Mouse (Mus musculus) limb, embryonic 14.5 days (tissue): Measurements from ENCODE around the gene Fam117a. TPM values are rescaled to one million over a fixed set of nuclear protein-coding genes. Genes with fewer than 3 reads are reported as not detected.
A peak's percentile ranks its signal among the peaks of the same experiment; 100 is the strongest.

Experiments
- ATAC-seq: fragments of 200-750 bp; cut with Nextera tagmentation; 2 replicates; pipeline ENCODE4 v1.8.0; 2017; ENCODE audit warnings: low read depth, moderate number of reproducible peaks, moderate TSS enrichment; ENCODE audit not compliant: low FRiP score
- DNase-seq: peaks from one replicate; pipeline ENCODE4 v3.0.0-alpha.2; 2015; ENCODE audit warnings: low spot score
- H3K27ac ChIP-seq: fragments of 300-500 bp; sonication (generic); replicated peaks from 2 replicates; pipeline ENCODE4 v1.5.1; 2014; ENCODE audit warnings: low read depth, mild to moderate bottlenecking, low read length, moderate library complexity, mixed read lengths
- H3K27me3 ChIP-seq: fragments of 300-500 bp; sonication (generic); 2 replicates; pipeline ENCODE4 v1.6.1; 2014; ENCODE audit warnings: low read length, mixed read lengths; ENCODE audit not compliant: control insufficient read depth, insufficient read depth
- H3K36me3 ChIP-seq: fragments of 300-500 bp; sonication (generic); 2 replicates; pipeline ENCODE4 v1.6.1; 2014; ENCODE audit warnings: mild to moderate bottlenecking, low read length, moderate library complexity, mixed read lengths; ENCODE audit not compliant: control insufficient read depth, insufficient read depth
- H3K4me1 ChIP-seq: fragments of 300-500 bp; sonication (generic); 2 replicates; pipeline ENCODE4 v1.6.1; 2014; ENCODE audit warnings: antibody characterized with exemption, low read length, mixed read lengths; ENCODE audit not compliant: control insufficient read depth, insufficient read depth
- H3K4me2 ChIP-seq: fragments of 300-500 bp; sonication (generic); replicated peaks from 2 replicates; pipeline ENCODE4 v1.6.1; 2014; ENCODE audit warnings: low read depth, mild to moderate bottlenecking, low read length, moderate library complexity; ENCODE audit not compliant: severe bottlenecking
- H3K4me3 ChIP-seq: fragments of 300-500 bp; sonication (generic); replicated peaks from 2 replicates; pipeline ENCODE4 v1.5.1; 2014; ENCODE audit warnings: low read length
- H3K9ac ChIP-seq: fragments of 300-500 bp; sonication (generic); 2 replicates; pipeline ENCODE4 v1.6.1; 2014; ENCODE audit warnings: mild to moderate bottlenecking, low read depth, low read length, moderate library complexity; ENCODE audit not compliant: severe bottlenecking
- H3K9me3 ChIP-seq: fragments of 300-500 bp; sonication (generic); 2 replicates; pipeline ENCODE4 v1.6.1; 2016; ENCODE audit warnings: low read length; ENCODE audit not compliant: control insufficient read depth
- POLR2A ChIP-seq: fragments of 200-500 bp; IDR thresholded peaks from 2 replicates; pipeline ENCODE4 v1.8.0; 2012; ENCODE audit warnings: inconsistent platforms, mild to moderate bottlenecking, moderate library complexity, borderline replicate concordance; ENCODE audit not compliant: insufficient read depth, insufficient read length; ENCODE audit errors: extremely low read depth
- WGBS: fragments of 180-500 bp; shearing (Covaris S2); extraction: QIAGEN DNeasy Blood & Tissue Kit; methylation state at CpG from one replicate; pipeline ENCODE4 v1.1.7; 2014; 5-methylcytosine and 5-hydroxymethylcytosine counted together
- polyA plus RNA-seq, 2 experiments: library from polyadenylated mRNA; depleted of rRNA in 1 of 2; stranded (reverse) in 1 of 2; unstranded in 1 of 2; fragments of >200 nt; fragmentation: Nextera tagmentation in 1 of 2; extraction: Ambion mirVana in 1 of 2; gene quantifications; 2 replicates each; pipeline versions ENCODE4 v1.2.1 to v1.2.3; 2012 to 2014

The Fam117a gene
- polyA plus RNA-seq (2012; rRNA removed) (48.3 and 59.6 TPM in 2 replicates), polyA plus RNA-seq (2014; fragmentation: Nextera tagmentation; extraction: Ambion mirVana) (19.3 and 22.1 TPM in 2 replicates)

- H3K9ac ChIP-seq: peak within 1 kb of the TSS; percentile 78
- peak; percentile 99 for ATAC-seq
- peak within 1 kb of the TSS; percentile 96 for H3K4me3 ChIP-seq
- peak within 1 kb of the TSS; percentile 74 for H3K4me2 ChIP-seq
- no peaks in the 10 kb centered on the region for H3K9me3 ChIP-seq
- peak; percentile 48; the same call in 1 of the 2 replicates for TF ChIP-seq POLR2A
- H3K27me3 ChIP-seq: no peaks in the 10 kb centered on the region
- H3K27ac ChIP-seq: peak within 1 kb of the TSS; percentile 50; the same call in 1 of the 2 replicates
- 1% methylated on average over 11 of the region's 27 CpGs for WGBS
- DNase-seq: peak; percentile 97
- no peaks in the 10 kb centered on the region for H3K36me3 ChIP-seq
- peaks cover 38% of the 10 kb centered on the region for H3K4me1 ChIP-seq
Measured at GRCm38 (mm10) chr11:95336568-95337128, at the start of gene Fam117a. Fam117a (plus strand) TSS chr11:95337018.

GRCm38 (mm10) chr11:95291998-95292397 is 44.8 kb upstream of the Fam117a start:
- H3K9me3 ChIP-seq: no peaks in the 10 kb centered on the region
- H3K4me2 ChIP-seq: no peak overlapping the region
- DNase-seq: no peak
- no peak overlapping the region for H3K9ac ChIP-seq
- no peaks in the 10 kb centered on the region for H3K4me1 ChIP-seq
- no peak overlapping the region for H3K27ac ChIP-seq
- H3K36me3 ChIP-seq: peaks cover 76% of the 10 kb centered on the region
- no peaks in the 10 kb centered on the region for H3K27me3 ChIP-seq
- WGBS: 79% methylated on average over 4 of the region's 4 CpGs
- H3K4me3 ChIP-seq: no peak overlapping the region
- no peak for TF ChIP-seq POLR2A
- no peak for ATAC-seq

GRCm38 (mm10) chr11:95293017-95293624 is 43.7 kb upstream of the Fam117a start:
- ATAC-seq: no peak
- Histone ChIP-seq H3K36me3 (peaks cover 78% of the 10 kb centered on the region), H3K27ac (no peak overlapping the region), H3K4me3 (no peak overlapping the region), H3K4me2 (no peak overlapping the region), H3K9me3 (no peaks in the 10 kb centered on the region), H3K9ac (no peak overlapping the region), H3K27me3 (no peaks in the 10 kb centered on the region), H3K4me1 (no peaks in the 10 kb centered on the region)
- WGBS: 82% methylated on average over 8 of the region's 8 CpGs
- no peak for DNase-seq
- TF ChIP-seq POLR2A: no peak

GRCm38 (mm10) chr11:95295736-95296135 is 41.1 kb upstream of the Fam117a start:
- Histone ChIP-seq H3K36me3 (peaks cover 77% of the 10 kb centered on the region), H3K9me3 (no peaks in the 10 kb centered on the region), H3K4me2 (no peak overlapping the region), H3K27me3 (no peaks in the 10 kb centered on the region), H3K4me3 (no peak overlapping the region), H3K4me1 (no peaks in the 10 kb centered on the region), H3K27ac (no peak overlapping the region), H3K9ac (no peak overlapping the region)
- no peak for ATAC-seq
- no peak for TF ChIP-seq POLR2A
- 94% methylated on average over 13 of the region's 13 CpGs for WGBS
- no peak for DNase-seq

GRCm38 (mm10) chr11:95298146-95298545 is 38.7 kb upstream of the Fam117a start:
- Histone ChIP-seq H3K9me3 (no peaks in the 10 kb centered on the region), H3K4me1 (no peaks in the 10 kb centered on the region), H3K27ac (no peak overlapping the region), H3K36me3 (peaks cover 80% of the 10 kb centered on the region), H3K9ac (no peak overlapping the region), H3K4me3 (no peak overlapping the region), H3K27me3 (no peaks in the 10 kb centered on the region), H3K4me2 (no peak overlapping the region)
- DNase-seq (peak; percentile 35), ATAC-seq (no peak)
- 26% methylated on average over 2 of the region's 2 CpGs for WGBS
- TF ChIP-seq POLR2A: no peak
